Mouse (Mus musculus): ENCODE results near the gene Tnnc1. TPM values are rescaled to one million over a fixed set of nuclear protein-coding genes. Genes with fewer than 3 reads are reported as not detected.

The Tnnc1 gene
- total RNA-seq, 2 experiments from 2014 or later, result 0.76 to 1.5 TPM

- no peak for DNase-seq
Observed at GRCm38 (mm10) chr14:31213868-31214267, 5.8 kb downstream of the Tnnc1 start.

GRCm38 (mm10) chr14:31214684-31215083 lies 6.6 kb downstream of the Tnnc1 start:
- no peak for DNase-seq

GRCm38 (mm10) chr14:31215157-31216002 lies 7.3 kb downstream of the Tnnc1 start:
- DNase-seq, result peak; percentile 59 to 82

- no peak for DNase-seq
Observed at GRCm38 (mm10) chr14:31216846-31217245, 8.7 kb downstream of the Tnnc1 start, which contains the start of gene Nisch. Gene Nisch (minus strand): TSS chr14:31216946.

- DNase-seq, result peak; percentile 73 to 74
Observed at GRCm38 (mm10) chr14:31217666-31218065, 9.6 kb downstream of the Tnnc1 start, which contains the start of gene Sema3g. Gene Sema3g (plus strand): TSS chr14:31217860.

GRCm38 (mm10) chr14:31226978-31227377 lies 18.9 kb downstream of the Tnnc1 start:
- no peak for DNase-seq

- peak in 1 of 2 experiments; percentile 34 for DNase-seq
Observed at GRCm38 (mm10) chr14:31228234-31228633, 20.1 kb downstream of the Tnnc1 start.

- no peak for DNase-seq
Observed at GRCm38 (mm10) chr14:31230442-31230841, 22.3 kb downstream of the Tnnc1 start.

GRCm38 (mm10) chr14:31232404-31233069 lies 24.4 kb downstream of the Tnnc1 start:
- no peak for DNase-seq

GRCm38 (mm10) chr14:31233070-31233995 lies 25.2 kb downstream of the Tnnc1 start:
- DNase-seq, result peak in 1 of 2 experiments; percentile 38

GRCm38 (mm10) chr14:31233996-31234591 lies 26.0 kb downstream of the Tnnc1 start:
- peak; percentile 83 to 85 for DNase-seq

GRCm38 (mm10) chr14:31237101-31237882 lies 29.2 kb downstream of the Tnnc1 start:
- peak; percentile 40 to 63 for DNase-seq

GRCm38 (mm10) chr14:31240528-31240927 lies 32.4 kb downstream of the Tnnc1 start:
- no peak for DNase-seq

GRCm38 (mm10) chr14:31244777-31245176 lies 36.7 kb downstream of the Tnnc1 start:
- DNase-seq, result no peak

- DNase-seq, result no peak
Observed at GRCm38 (mm10) chr14:31245946-31246345, 37.8 kb downstream of the Tnnc1 start.

- DNase-seq, result no peak
Observed at GRCm38 (mm10) chr14:31248396-31248795, 40.3 kb downstream of the Tnnc1 start.

GRCm38 (mm10) chr14:31250222-31251083 lies 42.3 kb downstream of the Tnnc1 start:
- no peak for DNase-seq

- DNase-seq, result peak; percentile 96
Observed at GRCm38 (mm10) chr14:31251084-31251604, 43.0 kb downstream of the Tnnc1 start, which contains the start of the genes Phf7 and Bap1. Gene Phf7 (minus strand): TSS chr14:31251317. Gene Bap1 (plus strand): TSS chr14:31251450.

GRCm38 (mm10) chr14:31251626-31252025 lies 43.5 kb downstream of the Tnnc1 start:
- DNase-seq, result no peak
